Mouse (Mus musculus) midbrain, embryonic 13.5 days (tissue): ENCODE results near the gene Slc35a3. TPM values are rescaled to one million over a fixed set of nuclear protein-coding genes. Genes with fewer than 3 reads are reported as not detected.

Experiments
- ATAC-seq: fragments of 200-750 bp; cut with Nextera tagmentation; 2 replicates; pipeline ENCODE4 v1.8.0; 2017; ENCODE audit warnings: mild to moderate bottlenecking, moderate TSS enrichment, moderate library complexity
- H3K27ac ChIP-seq: fragments of 300-500 bp; sonication (generic); 2 replicates; pipeline ENCODE4 v1.5.1; 2015; ENCODE audit warnings: inconsistent platforms, mild to moderate bottlenecking, moderate library complexity
- H3K27me3 ChIP-seq: fragments of 300-500 bp; sonication (generic); 2 replicates; pipeline ENCODE4 v1.6.1; 2015; ENCODE audit warnings: mild to moderate bottlenecking, inconsistent platforms
- H3K36me3 ChIP-seq: fragments of 300-500 bp; sonication (generic); 2 replicates; pipeline ENCODE4 v1.6.1; 2015; ENCODE audit warnings: mild to moderate bottlenecking, inconsistent platforms
- H3K4me1 ChIP-seq: fragments of 300-500 bp; sonication (generic); replicated peaks from 2 replicates; pipeline ENCODE4 v1.6.1; 2015; ENCODE audit warnings: inconsistent platforms
- H3K4me2 ChIP-seq: fragments of 300-500 bp; sonication (generic); replicated peaks from 2 replicates; pipeline ENCODE4 v1.6.1; 2015; ENCODE audit warnings: moderate library complexity, mild to moderate bottlenecking, inconsistent platforms
- H3K4me3 ChIP-seq: fragments of 300-500 bp; sonication (generic); replicated peaks from 2 replicates; pipeline ENCODE4 v1.5.1; 2015; ENCODE audit warnings: mild to moderate bottlenecking, inconsistent platforms
- H3K9ac ChIP-seq: fragments of 300-500 bp; sonication (generic); replicated peaks from 2 replicates; pipeline ENCODE4 v1.6.1; 2015; ENCODE audit warnings: mild to moderate bottlenecking, inconsistent platforms
- H3K9me3 ChIP-seq: fragments of 300-500 bp; sonication (generic); 2 replicates; pipeline ENCODE4 v1.6.1; 2016; ENCODE audit warnings: mild to moderate bottlenecking, inconsistent platforms
- WGBS: fragments of 180-500 bp; shearing (Covaris S2); methylation state at CpG from one replicate; pipeline ENCODE4 v1.1.7; 2015; 5-methylcytosine and 5-hydroxymethylcytosine counted together
- polyA plus RNA-seq: library from polyadenylated mRNA; unstranded; fragments of >200 nt; fragmentation: Nextera tagmentation; extraction: Ambion mirVana; gene quantifications from 2 replicates; pipeline ENCODE4 v1.2.1, GENCODE M21; 2015

Slc35a3 gene
- polyA plus RNA-seq, 1 experiment from 2014 or later = 7.2 TPM

DNA sequence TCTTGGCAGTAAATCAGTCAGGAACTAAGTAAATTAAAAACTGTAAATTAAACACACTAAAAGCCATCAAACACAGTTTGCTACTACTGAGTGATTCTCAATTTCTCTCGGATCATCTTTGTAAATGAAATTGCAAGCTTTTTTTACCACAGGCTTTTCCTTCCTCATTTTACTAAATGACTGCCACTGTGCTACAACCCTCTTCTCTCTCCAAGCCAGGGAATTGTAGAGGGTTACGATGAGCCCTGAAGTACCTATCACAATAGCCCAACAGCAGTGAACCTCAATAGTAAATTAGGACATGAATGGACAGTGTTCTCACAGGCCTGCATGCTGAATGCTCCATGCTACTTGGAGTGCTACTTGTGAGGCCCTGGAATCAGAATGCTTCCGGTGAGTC is 78.5 kb downstream of the Slc35a3 start:
- H3K27me3 ChIP-seq = no peaks in the 10 kb centered on the region
- H3K4me1 ChIP-seq = no peaks in the 10 kb centered on the region
- H3K9me3 ChIP-seq = no peaks in the 10 kb centered on the region
- peaks cover 65% of the 10 kb centered on the region for H3K36me3 ChIP-seq
- no peak overlapping the region for H3K4me2 ChIP-seq
- H3K9ac ChIP-seq = no peak overlapping the region
- H3K27ac ChIP-seq = no peak overlapping the region
- no peak overlapping the region for H3K4me3 ChIP-seq
- ATAC-seq = no peak
- 90% methylated on average over 3 of the region's 3 CpGs for WGBS

DNA sequence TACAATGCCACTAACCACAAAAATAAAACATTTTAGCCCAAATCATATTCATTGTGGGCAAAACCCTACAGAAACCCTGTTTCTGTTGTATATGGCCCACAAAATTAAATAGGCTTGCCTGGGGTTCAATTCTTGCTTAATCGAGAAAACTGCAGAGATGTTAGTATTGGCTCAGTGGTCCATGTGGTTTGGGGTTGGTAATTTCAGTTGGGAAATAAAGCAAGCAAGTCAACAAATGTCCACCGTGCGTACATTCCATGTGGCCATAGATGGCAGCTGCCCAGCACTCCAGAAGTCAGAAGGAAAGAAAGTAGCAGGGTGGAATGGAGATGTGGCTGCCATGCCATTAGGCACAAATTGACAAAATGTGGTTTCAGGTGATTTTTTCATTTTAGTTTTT is 79.7 kb downstream of the Slc35a3 start:
- H3K4me1 ChIP-seq = no peaks in the 10 kb centered on the region
- no peak overlapping the region for H3K4me2 ChIP-seq
- H3K9ac ChIP-seq = no peak overlapping the region
- H3K27me3 ChIP-seq = no peaks in the 10 kb centered on the region
- WGBS = 94% methylated on average over 3 of the region's 3 CpGs
- H3K27ac ChIP-seq = no peak overlapping the region
- no peaks in the 10 kb centered on the region for H3K9me3 ChIP-seq
- no peak for ATAC-seq
- H3K36me3 ChIP-seq = peaks cover 54% of the 10 kb centered on the region
- H3K4me3 ChIP-seq = no peak overlapping the region

DNA sequence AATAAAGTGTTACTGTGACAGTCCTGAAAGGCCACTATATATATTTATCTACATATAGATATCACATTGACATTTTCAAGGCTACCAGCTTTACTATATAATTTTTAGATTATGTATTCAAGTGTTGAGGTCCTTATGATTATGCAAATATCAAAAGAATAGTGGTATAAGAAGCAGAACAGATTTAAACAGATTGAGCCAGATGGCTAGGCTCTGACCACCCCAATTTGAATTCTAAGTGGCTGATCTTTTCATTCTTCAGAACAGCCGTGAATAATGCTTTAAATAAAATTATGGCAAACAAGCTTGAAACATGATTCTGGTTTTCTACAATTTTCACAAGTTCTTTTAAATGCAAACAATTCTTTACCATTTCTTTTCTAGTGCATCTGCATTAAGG is 81.2 kb downstream of the Slc35a3 start:
- H3K4me1 ChIP-seq = no peaks in the 10 kb centered on the region
- ATAC-seq = no peak
- no peak overlapping the region for H3K27ac ChIP-seq
- H3K9ac ChIP-seq = no peak overlapping the region
- H3K27me3 ChIP-seq = no peaks in the 10 kb centered on the region
- H3K4me2 ChIP-seq = no peak overlapping the region
- WGBS = 43% methylated on average over 1 of the region's 1 CpGs
- no peaks in the 10 kb centered on the region for H3K9me3 ChIP-seq
- peaks cover 43% of the 10 kb centered on the region for H3K36me3 ChIP-seq
- H3K4me3 ChIP-seq = no peak overlapping the region

DNA sequence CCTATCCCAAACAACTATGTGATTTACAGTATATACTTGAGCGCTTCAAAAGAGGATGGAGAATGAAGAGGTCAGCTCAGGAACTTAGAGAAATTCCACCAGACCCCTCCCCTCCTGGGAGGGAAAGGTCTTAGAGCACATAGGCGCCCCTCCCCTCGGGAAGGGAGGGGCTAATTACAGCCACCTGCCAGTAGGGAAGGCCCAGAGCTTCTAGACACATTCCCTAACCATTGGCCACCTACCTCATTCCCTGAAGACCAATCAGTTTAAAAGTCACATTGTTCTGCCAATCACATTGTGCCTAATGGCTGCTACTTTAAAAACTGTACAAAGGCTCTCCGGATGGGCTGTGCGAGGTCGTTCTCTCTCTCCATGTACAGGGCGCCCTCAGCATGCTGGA is 90.0 kb downstream of the Slc35a3 start:
- ATAC-seq = no peak
- Histone ChIP-seq H3K9ac (no peak overlapping the region), H3K4me1 (no peaks in the 10 kb centered on the region), H3K9me3 (no peaks in the 10 kb centered on the region), H3K36me3 (peaks cover 36% of the 10 kb centered on the region), H3K27ac (no peak overlapping the region), H3K4me3 (no peak overlapping the region), H3K4me2 (no peak overlapping the region), H3K27me3 (no peaks in the 10 kb centered on the region)
- 94% methylated on average over 7 of the region's 7 CpGs for WGBS

DNA sequence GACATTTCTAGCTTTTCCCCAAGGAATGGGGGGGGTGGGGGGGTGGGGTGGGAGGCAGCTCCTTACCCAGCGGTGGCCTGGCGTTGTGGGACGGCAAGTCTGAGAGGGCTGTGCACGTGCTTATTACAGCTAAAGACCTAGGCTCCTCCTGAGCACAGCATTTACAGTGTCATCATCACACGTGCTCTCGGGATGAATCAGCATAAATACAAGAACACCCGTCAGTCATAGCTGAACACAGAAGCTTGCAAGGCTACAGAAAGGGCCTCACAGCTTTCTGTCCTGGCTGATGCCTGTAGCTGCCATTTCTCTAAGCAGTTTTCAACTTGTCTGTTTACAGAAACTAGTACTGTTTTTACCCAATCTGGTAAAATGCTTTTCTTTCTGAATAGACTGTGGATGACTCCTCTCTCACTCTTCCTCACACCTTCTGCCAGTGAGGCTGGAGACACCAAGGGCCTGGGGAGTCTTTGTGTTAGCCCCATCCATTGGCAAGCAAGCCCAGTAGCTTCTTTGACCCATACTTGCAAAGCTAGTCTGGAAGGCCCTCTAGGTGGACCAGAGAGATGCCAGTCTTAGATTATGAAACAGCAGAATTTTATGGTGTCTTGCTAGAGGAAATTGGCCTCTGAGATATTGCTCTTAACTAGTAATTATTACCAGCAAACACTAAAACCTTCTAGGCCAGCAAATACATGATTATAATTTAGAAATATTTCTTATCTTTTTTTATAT is 91.8 kb downstream of the Slc35a3 start:
- Histone ChIP-seq H3K4me3 (no peak overlapping the region), H3K27ac (no peak overlapping the region), H3K27me3 (no peaks in the 10 kb centered on the region), H3K36me3 (peaks cover 40% of the 10 kb centered on the region), H3K4me1 (no peaks in the 10 kb centered on the region), H3K4me2 (no peak overlapping the region), H3K9me3 (no peaks in the 10 kb centered on the region), H3K9ac (no peak overlapping the region)
- no peak for ATAC-seq
- 96% methylated on average over 7 of the region's 7 CpGs for WGBS

Other genes starting within 250 kb of the Slc35a3 start
- 118 TPM in 2 replicates for gene Rtca, start 204.6 kb downstream of the Slc35a3 start, polyA plus RNA-seq
- gene Dbt, start 199.8 kb downstream of the Slc35a3 start, polyA plus RNA-seq = 11.5 and 11.9 TPM in 2 replicates
- 0.51 and 0.71 TPM in 2 replicates for gene Lrrc39, start 149.9 kb downstream of the Slc35a3 start, polyA plus RNA-seq
- 23.5 and 25.1 TPM in 2 replicates for gene Sass6, start 117.8 kb downstream of the Slc35a3 start, polyA plus RNA-seq
- gene Trmt13, start 98.2 kb downstream of the Slc35a3 start, polyA plus RNA-seq = 28.5 and 33.6 TPM in 2 replicates
- 65.4 and 67.9 TPM in 2 replicates for gene Mfsd14a, start 50.2 kb downstream of the Slc35a3 start, polyA plus RNA-seq
- gene Gm43191, start 31.6 kb downstream of the Slc35a3 start, polyA plus RNA-seq = not detected in 2 replicates
- 15.3 and 17.2 TPM in 2 replicates for gene Agl, start 95.3 kb upstream of the Slc35a3 start, polyA plus RNA-seq
- 2.6 and 3.6 TPM in 2 replicates for gene Frrs1, start 146.6 kb upstream of the Slc35a3 start, polyA plus RNA-seq